Mouse (Mus musculus) olfactory bulb, adult 2 months (tissue): ENCODE data around the gene Olfr228.

Source experiments
- CTCF ChIP-seq: fragments of 200-500 bp; IDR thresholded peaks from 2 replicates; pipeline ENCODE4 v1.5.1; 2012; ENCODE audit warnings: low read depth, mild to moderate bottlenecking, low read length, moderate library complexity; ENCODE audit not compliant: insufficient read depth
- POLR2A ChIP-seq: fragments of 200-500 bp; IDR thresholded peaks from 2 replicates; pipeline ENCODE4 v1.6.1; 2012; ENCODE audit warnings: mild to moderate bottlenecking, low read depth, low read length, moderate library complexity; ENCODE audit not compliant: insufficient read depth

- no peak for TF ChIP-seq POLR2A
- no peak for TF ChIP-seq CTCF
These were observed 21.0 kb upstream of the Olfr228 start, which contains the start of gene Olfr1076 for GRCm38 (mm10) chr2:86508161-86508560.
